Comparison of ENCODE assay signal across 11 mouse cellular contexts in the genomic region with DNA sequence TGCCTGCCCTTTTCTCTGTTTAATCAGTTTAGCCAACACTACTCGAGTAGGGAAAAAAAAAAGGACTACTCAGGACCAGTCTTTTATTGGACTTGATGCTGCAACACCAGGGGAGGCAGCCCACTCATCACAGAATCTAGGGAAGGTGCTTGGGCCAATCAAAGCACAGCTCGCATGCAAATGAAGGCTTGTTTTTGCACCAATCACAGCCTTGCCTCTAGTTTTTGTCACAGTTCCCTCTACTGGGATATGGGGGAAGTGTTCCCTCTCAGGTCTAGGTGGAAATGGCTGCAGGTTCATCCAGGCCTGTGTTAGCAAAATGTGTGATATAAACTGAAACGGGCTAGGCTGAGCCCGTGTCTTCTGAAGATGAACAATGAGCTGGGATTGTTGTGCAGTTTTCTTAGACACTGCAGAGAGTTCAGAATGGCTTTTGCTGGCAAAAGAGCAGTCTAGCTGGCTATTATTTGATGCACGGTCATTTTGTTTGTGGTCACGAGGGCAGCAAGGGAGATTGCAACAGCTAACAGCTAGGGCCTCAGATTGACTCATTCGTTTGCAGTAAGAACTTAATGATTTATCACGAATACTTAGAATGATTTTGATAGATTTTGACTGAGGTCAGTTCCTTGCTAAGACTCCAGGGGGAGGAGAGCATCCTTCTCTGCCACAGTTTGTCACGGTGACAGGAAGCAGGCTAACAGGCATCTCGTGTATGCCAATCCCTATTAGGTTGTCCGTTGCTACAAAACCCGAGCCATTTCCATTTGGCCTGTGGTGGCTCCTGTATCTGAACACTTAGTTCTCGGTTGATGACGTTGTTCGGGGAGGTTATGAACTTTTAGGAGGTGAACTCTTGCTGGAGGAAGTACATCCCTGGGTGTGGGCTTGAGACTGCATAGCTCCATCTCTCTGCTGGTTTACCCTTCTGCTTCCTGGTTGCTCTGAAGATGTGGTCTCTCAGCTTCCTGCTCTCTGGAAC.
DNase-seq lines count a peak whose midpoint lies in the region; ATAC-seq lines count a peak whose summit lies in the region.
"Had no signal": no experiment of that assay in that cellular context is flagged by ENCODE, and none has a peak within 500 bp of the region (broad histone marks: within the 10 kb centered on the region; RNA-seq: fewer than 3 reads in every experiment).

No protein-coding gene starts in this region.

- no peak overlapping the region for H3K4me2 ChIP-seq in kidney, embryonic 16.5 days (replicated peaks; ENCODE audit: low read depth, low read length)
- no peak overlapping the region for H3K4me2 ChIP-seq in forebrain, embryonic 13.5 days
- H3K4me2 ChIP-seq: midbrain, embryonic 12.5 days had no signal

- no peaks in the 10 kb centered on the region for H3K9me3 ChIP-seq in kidney, embryonic 16.5 days (ENCODE audit: low read length)
- no peaks in the 10 kb centered on the region for H3K9me3 ChIP-seq in forebrain, embryonic 13.5 days (replicated peaks)
- H3K9me3 ChIP-seq: midbrain, embryonic 12.5 days had no signal

- H3K27ac ChIP-seq in kidney, embryonic 16.5 days (ENCODE audit: low read length): peak overlapping the region; percentile 61; the same call in 1 of the 2 replicates
- no peak overlapping the region; the same call in 1 of the 2 replicates for H3K27ac ChIP-seq in forebrain, embryonic 13.5 days
- H3K27ac ChIP-seq: midbrain, embryonic 12.5 days had no signal

- H3K27me3 ChIP-seq in kidney, embryonic 16.5 days (ENCODE audit: insufficient read depth, low read length): no peaks in the 10 kb centered on the region
- no peaks in the 10 kb centered on the region for H3K27me3 ChIP-seq in forebrain, embryonic 13.5 days
- H3K27me3 ChIP-seq: midbrain, embryonic 12.5 days had no signal

- H3K9ac ChIP-seq in kidney, embryonic 16.5 days (replicated peaks; ENCODE audit: low read length): no peak overlapping the region
- H3K9ac ChIP-seq in forebrain, embryonic 13.5 days: no peak overlapping the region
- H3K9ac ChIP-seq: midbrain, embryonic 12.5 days had no signal

- WGBS in kidney, embryonic 16.5 days: 71% methylated on average over 15 of the region's 15 CpGs
- WGBS in forebrain, embryonic 13.5 days: 88% methylated on average over 15 of the region's 15 CpGs

- H3K36me3 ChIP-seq in kidney, embryonic 16.5 days (ENCODE audit: insufficient read depth, low read length): no peaks in the 10 kb centered on the region
- H3K36me3 ChIP-seq in forebrain, embryonic 13.5 days (ENCODE audit: poor library complexity, severe bottlenecking): no peaks in the 10 kb centered on the region
- H3K36me3 ChIP-seq: midbrain, embryonic 12.5 days had no signal

- DNase-seq in adrenal gland, postnatal 10 days: peak; percentile 38
- no peak for DNase-seq in adrenal gland, postnatal 4 days (ENCODE audit: low spot score in 2 of 2)
- DNase-seq in kidney, postnatal 14 days: no peak
- DNase-seq in adipocyte (ENCODE audit: low spot score): peak; percentile 25
- DNase-seq in lung, postnatal 25 days (ENCODE audit: low spot score): peak; percentile 68
- no peak for DNase-seq in spleen, adult 12 weeks (ENCODE audit: low spot score)
- DNase-seq: cerebellum, postnatal 36 days; heart, postnatal 4 days had no signal

- no peak overlapping the region for H3K4me3 ChIP-seq in kidney, embryonic 16.5 days (ENCODE audit: low read length)
- no peak overlapping the region for H3K4me3 ChIP-seq in forebrain, embryonic 13.5 days
- H3K4me3 ChIP-seq: midbrain, embryonic 12.5 days had no signal

- H3K4me1 ChIP-seq in kidney, embryonic 16.5 days (ENCODE audit: insufficient read depth, low read length): peaks cover 50% of the 10 kb centered on the region
- peaks cover 61% of the 10 kb centered on the region for H3K4me1 ChIP-seq in forebrain, embryonic 13.5 days

- no peak for ATAC-seq in kidney, embryonic 16.5 days (ENCODE audit: low FRiP score, low TSS enrichment)
- no peak for ATAC-seq in forebrain, embryonic 13.5 days

Comparison
In these comparisons a context has a peak if more than half of its experiments do, and no peak if none do; other contexts are left out.
1. DNase-seq: peak in adrenal gland, postnatal 10 days (single experiment), adipocyte (single experiment) and lung, postnatal 25 days (single experiment); none in adrenal gland, postnatal 4 days (0 of 2), kidney, postnatal 14 days (single experiment) and spleen, adult 12 weeks (single experiment).